Mouse (Mus musculus) megakaryocyte, embryonic 14.5 days (primary cell): ENCODE data around the gene Lmod3. TPM values are rescaled to one million over a fixed set of nuclear protein-coding genes. Genes with fewer than 3 reads are reported as not detected.

ENCODE experiments used
- H3K27me3 ChIP-seq: replicated peaks from 2 replicates; pipeline ENCODE3; 2012; ENCODE audit warnings: inconsistent platforms
- H3K36me3 ChIP-seq: replicated peaks from 2 replicates; pipeline ENCODE3; 2012; ENCODE audit warnings: low read length, inconsistent platforms, mixed read lengths
- H3K4me1 ChIP-seq: 2 replicates; pipeline ENCODE4 v1.6.1; 2012; ENCODE audit warnings: inconsistent platforms
- H3K4me3 ChIP-seq: replicated peaks from 2 replicates; pipeline ENCODE3; 2012; ENCODE audit warnings: moderate library complexity, mild to moderate bottlenecking, inconsistent platforms
- H3K9me3 ChIP-seq: 2 replicates; pipeline ENCODE4 v1.6.1; 2012; ENCODE audit warnings: inconsistent platforms
- FLI1 ChIP-seq: IDR thresholded peaks from 2 replicates; pipeline ENCODE4 v1.6.1; 2012; ENCODE audit warnings: low read length, inconsistent platforms, mixed read lengths
- GATA1 ChIP-seq: IDR thresholded peaks from 3 replicates; pipeline ENCODE4 v1.6.1; 2012; ENCODE audit warnings: mixed read lengths, low read length, inconsistent platforms, borderline replicate concordance
- polyA plus RNA-seq: library from polyadenylated mRNA; stranded (reverse); fragments of >175 nt; gene quantifications from 2 replicates; pipeline ENCODE4 v1.2.3, GENCODE M21; 2012; ENCODE audit warnings: low replicate concordance; ENCODE audit not compliant: insufficient read depth

Lmod3 gene
- not detected in 2 replicates for polyA plus RNA-seq

GRCm38 (mm10) chr6:97252711-97253221, at the start of gene Lmod3:
Gene Lmod3 (minus strand): TSS chr6:97252759.
- no peaks in the 10 kb centered on the region for H3K9me3 ChIP-seq
- peaks cover 5% of the 10 kb centered on the region for H3K27me3 ChIP-seq
- H3K36me3 ChIP-seq = no peaks in the 10 kb centered on the region
- no peak within 1 kb of the TSS for H3K4me3 ChIP-seq
- TF ChIP-seq FLI1 (no peak), GATA1 (no peak)
- peaks cover 29% of the 10 kb centered on the region for H3K4me1 ChIP-seq

- Histone ChIP-seq H3K4me1 (peaks cover 77% of the 10 kb centered on the region), H3K36me3 (peaks cover 99% of the 10 kb centered on the region), H3K9me3 (no peaks in the 10 kb centered on the region), H3K4me3 (no peak overlapping the region), H3K27me3 (no peaks in the 10 kb centered on the region)
- TF ChIP-seq FLI1 = no peak
- no peak for TF ChIP-seq GATA1
Observed at GRCm38 (mm10) chr6:97302303-97302702, 49.7 kb upstream of the Lmod3 start.

DNA sequence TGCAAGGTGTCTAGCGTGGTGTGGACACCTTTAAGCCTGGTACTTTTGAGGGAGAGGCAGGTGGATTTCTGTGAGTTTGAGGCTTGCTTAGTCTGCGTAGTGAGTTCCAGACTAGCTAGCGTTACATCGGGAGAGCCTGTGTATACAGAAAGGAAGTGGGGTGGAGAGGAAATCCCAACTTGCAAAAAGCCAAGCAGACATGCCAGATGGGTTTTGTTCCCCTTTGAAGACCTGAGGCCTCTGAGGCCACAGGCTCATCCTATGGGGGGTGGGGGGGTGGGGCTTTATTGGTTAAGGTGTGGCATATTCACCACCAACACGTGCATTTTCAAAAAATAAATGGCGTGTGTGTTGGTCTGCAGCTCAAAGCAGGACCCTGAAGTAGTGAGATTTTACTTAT, 48.1 kb upstream of the Lmod3 start:
- TF ChIP-seq FLI1 (no peak), GATA1 (no peak)
- no peak overlapping the region for H3K4me3 ChIP-seq

DNA sequence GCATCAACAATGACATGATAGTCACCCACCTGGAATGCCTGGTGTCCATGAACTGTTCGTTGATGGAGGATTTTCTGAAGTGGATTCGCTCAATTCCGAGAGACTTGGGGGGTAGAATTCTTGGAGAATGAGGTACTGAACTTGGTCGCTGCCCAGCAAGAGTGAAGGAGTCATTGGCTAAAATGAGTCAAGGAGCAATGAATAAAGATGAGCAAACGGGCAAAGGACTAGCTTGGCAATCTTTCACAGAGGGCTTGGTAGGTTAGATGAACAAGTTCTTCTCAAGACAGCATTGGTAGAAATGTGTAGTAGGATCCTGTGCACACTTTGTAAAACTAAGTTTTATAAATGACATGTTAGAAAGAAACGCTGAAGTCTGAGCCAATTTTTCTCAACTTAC, 47.6 kb upstream of the Lmod3 start:
- TF ChIP-seq FLI1 (no peak), GATA1 (no peak)
- H3K36me3 ChIP-seq = peaks cover 99% of the 10 kb centered on the region
- H3K4me1 ChIP-seq = peaks cover 69% of the 10 kb centered on the region
- no peaks in the 10 kb centered on the region for H3K27me3 ChIP-seq
- no peaks in the 10 kb centered on the region for H3K9me3 ChIP-seq
- H3K4me3 ChIP-seq = no peak overlapping the region

More for the DNA sequence above, 48.1 kb upstream of the Lmod3 start:
- H3K27me3 ChIP-seq = no peaks in the 10 kb centered on the region
- no peaks in the 10 kb centered on the region for H3K9me3 ChIP-seq
- peaks cover 69% of the 10 kb centered on the region for H3K4me1 ChIP-seq
- peaks cover 99% of the 10 kb centered on the region for H3K36me3 ChIP-seq

DNA sequence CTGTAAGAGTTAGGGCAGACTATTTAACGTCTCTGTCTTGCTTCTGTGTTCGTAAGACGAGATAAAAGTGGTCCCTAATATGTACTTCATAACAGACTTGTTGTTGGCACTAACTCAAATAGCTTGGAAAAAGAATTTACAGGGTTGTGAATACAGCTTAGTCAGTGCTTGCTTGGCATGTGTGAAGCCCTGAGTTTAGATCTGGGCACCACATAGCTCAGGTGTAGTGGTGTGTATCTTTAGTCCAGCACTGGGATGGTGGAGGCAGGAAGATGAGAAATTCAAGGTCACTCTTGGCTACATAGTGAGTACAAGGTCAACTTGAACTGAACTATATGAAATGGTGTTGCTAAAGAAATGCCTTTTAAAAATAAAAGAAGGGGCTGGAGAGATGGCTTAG, 44.6 kb upstream of the Lmod3 start:
- peaks cover 72% of the 10 kb centered on the region for H3K4me1 ChIP-seq
- no peaks in the 10 kb centered on the region for H3K9me3 ChIP-seq
- H3K4me3 ChIP-seq = no peak overlapping the region
- TF ChIP-seq GATA1 = no peak
- TF ChIP-seq FLI1 = no peak
- no peaks in the 10 kb centered on the region for H3K27me3 ChIP-seq
- H3K36me3 ChIP-seq = peaks cover 99% of the 10 kb centered on the region

DNA sequence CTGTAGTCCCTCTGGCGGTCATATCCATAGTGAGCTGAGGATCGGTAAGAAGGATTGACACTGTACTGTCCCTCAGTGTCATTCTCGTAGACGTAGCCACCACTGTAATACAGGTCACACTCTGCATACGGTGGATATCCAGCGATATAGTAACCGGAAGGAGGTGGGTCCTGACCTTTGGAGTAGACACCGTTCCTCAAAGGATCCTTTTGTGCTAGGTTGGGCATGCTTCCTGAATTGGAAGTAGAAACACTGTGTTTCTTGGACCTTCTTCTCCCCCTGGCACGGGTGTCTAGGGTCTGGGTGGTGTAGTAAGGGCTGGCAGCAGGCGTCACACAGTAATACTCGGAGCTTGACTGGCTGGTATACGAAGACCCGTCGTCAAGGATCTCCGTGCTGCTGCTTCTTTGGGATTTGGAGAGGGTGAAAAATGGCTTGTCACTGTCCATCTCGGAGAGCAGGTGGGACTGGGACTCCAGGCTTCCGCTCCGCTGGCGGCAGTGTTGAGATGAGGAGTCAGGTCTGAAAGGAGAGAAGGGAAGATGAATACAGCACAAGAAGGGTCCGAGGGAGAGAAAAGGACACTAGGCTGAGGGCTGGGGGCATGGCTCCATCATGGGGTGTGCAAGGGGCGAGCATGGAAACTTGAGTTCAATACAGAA, 43.4 kb upstream of the Lmod3 start:
- Histone ChIP-seq H3K27me3 (no peaks in the 10 kb centered on the region), H3K4me3 (peak overlapping the region; percentile 24), H3K4me1 (peaks cover 77% of the 10 kb centered on the region), H3K36me3 (peaks cover 99% of the 10 kb centered on the region), H3K9me3 (no peaks in the 10 kb centered on the region)
- TF ChIP-seq FLI1 (no peak), GATA1 (no peak)

GRCm38 (mm10) chr6:97295416-97295815, 42.9 kb upstream of the Lmod3 start:
- TF ChIP-seq GATA1 (no peak), FLI1 (no peak)
- Histone ChIP-seq H3K9me3 (no peaks in the 10 kb centered on the region), H3K4me1 (peaks cover 77% of the 10 kb centered on the region), H3K4me3 (no peak overlapping the region), H3K27me3 (no peaks in the 10 kb centered on the region), H3K36me3 (peaks cover 99% of the 10 kb centered on the region)

DNA sequence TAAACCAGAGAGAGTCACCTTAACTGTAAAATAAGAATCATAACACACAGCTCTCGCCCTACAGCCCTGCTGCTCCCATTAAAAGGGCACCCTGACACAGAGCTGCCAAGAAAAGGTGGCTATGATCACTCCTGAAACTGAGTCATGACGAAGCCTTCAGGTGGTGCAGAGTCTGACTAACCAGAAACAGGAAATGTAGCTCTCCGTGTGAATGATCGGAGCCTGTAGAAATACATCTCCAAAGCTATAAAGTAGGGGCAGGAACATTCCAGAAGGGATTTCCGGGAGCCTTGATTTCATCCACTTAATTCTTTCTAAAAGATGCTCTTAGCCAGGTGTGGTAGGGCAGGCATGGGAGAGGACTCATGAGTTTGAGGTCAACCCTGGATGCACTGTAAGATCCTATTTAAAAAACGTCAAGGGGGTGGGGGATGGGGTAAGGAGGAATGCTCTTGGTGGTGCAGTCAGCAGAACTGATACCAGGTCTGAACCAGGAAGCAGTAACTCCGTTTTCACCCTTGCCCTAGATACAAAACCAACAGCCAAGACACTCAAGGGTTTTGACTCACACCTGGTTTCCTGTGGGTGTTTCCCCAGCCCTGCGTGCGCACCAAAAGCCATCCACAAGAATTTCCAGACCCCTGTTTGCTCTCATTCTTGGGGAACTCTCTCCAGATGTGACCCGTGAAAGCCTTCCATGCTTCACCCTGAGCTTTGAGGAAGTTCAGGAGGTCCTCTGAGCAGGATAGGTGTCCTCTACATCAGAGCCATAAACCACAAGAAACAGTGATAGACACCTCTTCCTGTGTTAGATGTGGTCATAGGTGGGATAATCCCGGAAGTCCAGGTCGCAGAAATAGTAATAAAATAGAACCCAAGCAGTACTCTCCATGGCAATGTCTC, 41.4 kb upstream of the Lmod3 start:
- Histone ChIP-seq H3K4me3 (no peak overlapping the region), H3K27me3 (no peaks in the 10 kb centered on the region), H3K4me1 (peaks cover 79% of the 10 kb centered on the region), H3K9me3 (no peaks in the 10 kb centered on the region), H3K36me3 (peaks cover 99% of the 10 kb centered on the region)
- TF ChIP-seq GATA1 = no peak
- no peak for TF ChIP-seq FLI1

DNA sequence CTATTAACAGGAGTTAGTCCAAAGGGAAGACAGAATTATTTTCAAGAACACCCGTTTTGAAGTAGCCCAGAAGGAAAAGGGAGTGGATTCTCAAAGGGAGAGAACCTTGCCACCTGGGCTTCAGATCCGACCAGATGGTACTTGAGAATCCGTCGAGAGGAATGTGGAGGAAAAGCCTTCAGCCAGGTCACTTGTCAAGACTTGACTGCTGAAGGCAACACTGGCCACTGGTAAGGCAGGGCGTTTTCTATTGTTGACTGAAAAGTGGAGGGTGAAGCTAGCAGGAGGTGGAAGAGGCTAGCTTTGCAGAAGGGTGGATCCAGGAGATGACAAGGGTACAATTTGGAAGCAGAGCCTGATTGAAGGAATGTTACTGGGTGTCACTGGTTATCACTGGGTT, 40.3 kb upstream of the Lmod3 start:
- H3K9me3 ChIP-seq = no peaks in the 10 kb centered on the region
- H3K4me3 ChIP-seq = no peak overlapping the region
- peaks cover 100% of the 10 kb centered on the region for H3K36me3 ChIP-seq
- no peak for TF ChIP-seq GATA1
- TF ChIP-seq FLI1 = no peak
- peaks cover 81% of the 10 kb centered on the region for H3K4me1 ChIP-seq
- H3K27me3 ChIP-seq = no peaks in the 10 kb centered on the region

- Histone ChIP-seq H3K4me3 (no peak overlapping the region), H3K4me1 (peaks cover 82% of the 10 kb centered on the region), H3K9me3 (no peaks in the 10 kb centered on the region), H3K36me3 (peaks cover 100% of the 10 kb centered on the region), H3K27me3 (no peaks in the 10 kb centered on the region)
- TF ChIP-seq GATA1 (no peak), FLI1 (no peak)
Observed at GRCm38 (mm10) chr6:97292096-97292495, 39.5 kb upstream of the Lmod3 start.
